Mouse (Mus musculus) heart, embryonic 12.5 days (tissue): ENCODE measurements around the gene 1700037H04Rik. TPM values are rescaled to one million over a fixed set of nuclear protein-coding genes. Genes with fewer than 3 reads are reported as not detected.

Experiments used
- polyA plus RNA-seq: library from polyadenylated mRNA; unstranded; fragments of >200 nt; fragmentation: Nextera tagmentation; extraction: Ambion mirVana; gene quantifications from 2 replicates; pipeline ENCODE4 v1.2.1, GENCODE M21; 2016

Gene 1700037H04Rik
- polyA plus RNA-seq, 1 experiment from 2014 or later = 69.2 TPM

Other genes with a start within 250 kb of the 1700037H04Rik start
- gene Gfra4, start 117.0 kb downstream of the 1700037H04Rik start, polyA plus RNA-seq = 3.3 and 3.8 TPM in 2 replicates
- 9.8 and 12.0 TPM in 2 replicates for gene Adam33, start 96.3 kb downstream of the 1700037H04Rik start, polyA plus RNA-seq
- 0.08 and 0.14 TPM in 2 replicates for gene Siglec1, start 73.3 kb downstream of the 1700037H04Rik start, polyA plus RNA-seq
- gene Hspa12b, start 32.8 kb downstream of the 1700037H04Rik start, polyA plus RNA-seq = 8.7 and 8.9 TPM in 2 replicates
- gene Gm11037, start 26.6 kb downstream of the 1700037H04Rik start, polyA plus RNA-seq = not detected in 2 replicates
- 6.9 and 7.2 TPM in 2 replicates for gene Cenpb, start 20.0 kb upstream of the 1700037H04Rik start, polyA plus RNA-seq
- gene Cdc25b, start 26.9 kb upstream of the 1700037H04Rik start, polyA plus RNA-seq = 38.7 and 39.1 TPM in 2 replicates
- 1.2 and 1.3 TPM in 2 replicates for gene Spef1, start 27.2 kb upstream of the 1700037H04Rik start, polyA plus RNA-seq
- gene Ap5s1, start 47.0 kb upstream of the 1700037H04Rik start, polyA plus RNA-seq = 30.1 and 32.0 TPM in 2 replicates
- 20.3 and 20.6 TPM in 2 replicates for gene Mavs, start 74.0 kb upstream of the 1700037H04Rik start, polyA plus RNA-seq
- gene Pank2, start 102.4 kb upstream of the 1700037H04Rik start, polyA plus RNA-seq = 37.1 and 37.6 TPM in 2 replicates
- 2.6 and 2.8 TPM in 2 replicates for gene Rnf24, start 192.8 kb upstream of the 1700037H04Rik start, polyA plus RNA-seq